Mouse (Mus musculus) layer of hippocampus, postnatal 36 days (tissue): ENCODE measurements around the gene Stk38. TPM values are rescaled to one million over a fixed set of nuclear protein-coding genes. Genes with fewer than 3 reads are reported as not detected.
"Not testable (repeated sequence)": the region's sequence is repeated elsewhere in the genome, so short reads cannot be mapped to it uniquely, and the experiment has no call there.

Experiments
- DNase-seq, 2 experiments: peaks; one replicate each; pipeline ENCODE4 v3.0.0; 2022
- total RNA-seq, 2 experiments: library from RNA; stranded (reverse); gene quantifications; 2 replicates each; pipeline ENCODE4 v1.2.3; 2021

Stk38 gene
- 10 to 100 TPM; 51.7 to 55.6 TPM for total RNA-seq

- DNase-seq: peak; percentile 90 to 94
Observed at GRCm38 (mm10) chr17:29007641-29008325, at the start of gene Stk38. Gene Stk38, minus strand, starts transcription at chr17:29007995.

DNA sequence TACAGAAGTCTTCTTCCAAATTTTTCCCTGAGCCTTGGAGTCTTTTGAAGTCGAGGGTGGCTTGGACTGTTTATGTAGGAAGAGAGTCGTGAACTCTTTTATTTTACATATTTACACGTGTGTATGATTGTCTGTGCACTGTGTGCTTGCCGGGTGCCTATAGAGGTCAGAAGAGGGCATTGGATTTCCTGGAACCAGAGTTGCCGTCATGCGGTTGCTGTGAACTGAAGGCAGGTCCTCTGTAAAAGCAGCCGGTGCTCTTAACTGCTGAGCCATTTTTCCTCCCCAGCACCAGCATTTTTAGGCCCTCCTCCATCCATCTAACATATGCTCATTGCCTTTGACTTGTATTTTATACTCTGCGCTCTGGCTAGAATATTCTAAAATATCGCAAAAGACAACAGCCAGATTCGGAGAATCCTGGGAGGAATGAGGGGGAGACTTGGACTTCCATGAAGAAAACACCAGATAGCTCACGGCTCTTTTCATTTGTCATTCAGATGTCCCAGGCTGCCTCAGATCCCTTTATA is 49.6 kb upstream of the Stk38 start:
- DNase-seq: no peak

DNA sequence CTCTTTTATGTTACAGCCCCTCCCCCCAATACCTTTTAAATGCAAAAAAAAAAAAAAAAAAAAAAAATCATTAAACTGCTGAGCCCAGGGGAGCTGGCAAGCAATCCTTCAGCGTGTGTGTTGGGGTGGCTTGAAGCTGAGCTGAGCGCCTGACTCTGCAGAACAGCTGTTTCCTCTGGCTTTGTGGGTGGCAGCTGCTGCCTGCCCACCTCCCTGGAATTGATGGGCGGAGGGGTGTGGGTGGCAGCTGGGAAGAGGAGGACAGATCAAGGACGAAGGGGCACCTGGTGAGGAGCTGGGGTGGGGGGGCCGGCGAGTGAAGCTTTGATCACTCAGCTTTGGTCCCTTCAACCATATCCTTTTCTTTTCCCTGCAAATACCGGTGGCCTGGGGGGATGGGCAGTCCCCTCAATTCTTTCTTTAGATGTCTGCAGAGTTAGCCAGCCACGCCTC is 48.9 kb upstream of the Stk38 start:
- no peak for DNase-seq

- DNase-seq: no peak
Observed at GRCm38 (mm10) chr17:29056207-29056606, 48.4 kb upstream of the Stk38 start.

DNA sequence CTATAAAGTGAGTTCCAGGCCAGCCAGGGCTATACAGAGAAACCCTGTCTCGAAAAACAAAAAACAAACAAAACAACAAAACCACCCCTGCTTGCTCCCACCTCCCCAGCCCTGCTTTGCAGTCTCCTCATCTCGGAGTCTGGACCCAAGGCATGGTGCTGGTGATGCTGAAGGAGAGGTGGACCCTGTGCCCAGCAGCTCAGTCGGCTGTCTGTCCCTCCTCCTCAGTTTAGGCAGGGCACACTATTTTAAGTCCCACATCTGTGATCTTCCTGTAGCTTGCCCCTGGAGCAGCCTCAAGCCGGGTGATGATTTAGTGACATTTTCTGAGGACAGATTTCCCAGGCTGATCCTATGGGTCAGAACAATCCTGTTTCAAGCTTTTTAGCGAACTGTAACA is 47.8 kb upstream of the Stk38 start:
- DNase-seq: no peak

GRCm38 (mm10) chr17:29054429-29054828 is 46.6 kb upstream of the Stk38 start:
- no peak for DNase-seq

DNA sequence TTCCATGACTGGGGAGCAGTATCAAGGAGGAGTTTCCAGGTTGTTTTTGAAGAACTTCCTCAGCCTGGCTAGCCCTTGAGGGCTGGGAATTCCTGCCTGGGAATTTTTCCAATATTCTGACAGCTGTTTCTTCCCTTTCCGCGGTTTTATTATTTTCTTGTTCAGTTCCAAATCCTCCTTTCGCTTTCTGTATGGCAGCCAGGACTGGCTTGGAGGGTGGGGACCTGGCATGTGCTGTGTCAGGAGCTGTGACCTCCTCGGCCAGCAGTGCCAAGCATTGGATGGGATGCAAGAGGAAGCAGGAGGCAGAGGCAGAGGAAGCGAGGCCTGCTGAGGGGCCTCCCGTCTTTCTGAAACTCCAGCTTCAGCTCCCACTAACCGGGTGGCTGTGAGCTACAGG is 46.0 kb upstream of the Stk38 start:
- no peak for DNase-seq

DNA sequence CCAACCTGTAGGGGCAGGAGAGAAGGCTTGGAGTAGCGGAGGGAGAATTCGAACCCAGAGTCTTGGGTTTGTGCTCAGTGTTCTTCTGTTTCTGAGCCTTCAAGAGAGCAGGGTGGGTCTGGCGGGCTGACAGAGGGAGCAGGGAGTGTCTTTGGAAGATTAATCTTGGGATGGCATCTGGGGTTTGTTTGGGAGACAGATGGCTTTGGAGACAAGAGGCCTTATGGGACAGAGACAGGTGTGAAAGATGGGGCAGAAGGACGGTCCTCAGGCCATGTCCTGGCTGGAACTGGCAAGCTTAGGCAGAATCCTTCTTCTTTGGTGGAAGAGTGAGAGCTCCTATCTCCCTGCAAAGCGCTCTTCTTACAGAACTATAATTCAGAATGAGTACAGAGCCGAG is 45.3 kb upstream of the Stk38 start:
- DNase-seq: no peak

GRCm38 (mm10) chr17:29050791-29051190 is 43.0 kb upstream of the Stk38 start:
- DNase-seq: no peak

DNA sequence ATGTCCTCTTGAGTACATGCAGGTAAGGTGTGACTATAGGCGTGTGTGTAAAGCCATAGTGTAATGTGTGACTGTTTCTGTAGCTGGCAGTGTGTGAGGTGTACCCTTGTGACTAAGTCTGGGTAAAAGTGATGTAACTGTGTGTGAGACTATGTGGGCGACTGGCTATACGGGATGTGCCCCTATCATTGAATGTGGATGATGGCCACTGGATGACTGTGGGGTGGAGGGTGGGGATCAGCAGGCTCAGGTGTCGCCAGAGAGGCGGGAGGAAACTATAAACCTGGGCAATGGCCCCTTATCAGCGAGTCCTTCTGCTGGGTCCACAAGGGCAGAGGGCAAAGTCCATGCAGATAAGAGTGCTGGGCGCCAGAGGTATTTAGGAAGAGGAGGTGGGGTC is 42.1 kb upstream of the Stk38 start:
- no peak for DNase-seq

DNA sequence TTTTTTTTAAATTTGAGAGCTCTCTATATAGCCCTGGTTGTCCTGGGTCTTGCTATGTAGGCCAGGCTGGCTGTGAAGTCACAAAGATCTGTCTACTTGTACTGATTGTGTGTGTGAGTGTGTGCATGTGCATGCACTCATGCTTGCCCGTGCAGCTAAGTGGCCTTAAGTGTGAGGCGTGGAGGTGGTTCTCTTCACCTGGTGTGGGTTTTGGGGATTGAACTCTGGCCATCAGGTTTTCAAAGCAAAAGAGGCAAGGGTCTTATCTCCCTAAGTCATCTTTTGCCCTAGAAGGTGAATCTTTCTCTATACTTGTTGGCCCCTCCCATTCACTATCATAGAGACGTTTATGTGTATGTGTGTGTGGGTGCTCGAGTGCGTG is 41.7 kb upstream of the Stk38 start:
- DNase-seq: no peak

DNA sequence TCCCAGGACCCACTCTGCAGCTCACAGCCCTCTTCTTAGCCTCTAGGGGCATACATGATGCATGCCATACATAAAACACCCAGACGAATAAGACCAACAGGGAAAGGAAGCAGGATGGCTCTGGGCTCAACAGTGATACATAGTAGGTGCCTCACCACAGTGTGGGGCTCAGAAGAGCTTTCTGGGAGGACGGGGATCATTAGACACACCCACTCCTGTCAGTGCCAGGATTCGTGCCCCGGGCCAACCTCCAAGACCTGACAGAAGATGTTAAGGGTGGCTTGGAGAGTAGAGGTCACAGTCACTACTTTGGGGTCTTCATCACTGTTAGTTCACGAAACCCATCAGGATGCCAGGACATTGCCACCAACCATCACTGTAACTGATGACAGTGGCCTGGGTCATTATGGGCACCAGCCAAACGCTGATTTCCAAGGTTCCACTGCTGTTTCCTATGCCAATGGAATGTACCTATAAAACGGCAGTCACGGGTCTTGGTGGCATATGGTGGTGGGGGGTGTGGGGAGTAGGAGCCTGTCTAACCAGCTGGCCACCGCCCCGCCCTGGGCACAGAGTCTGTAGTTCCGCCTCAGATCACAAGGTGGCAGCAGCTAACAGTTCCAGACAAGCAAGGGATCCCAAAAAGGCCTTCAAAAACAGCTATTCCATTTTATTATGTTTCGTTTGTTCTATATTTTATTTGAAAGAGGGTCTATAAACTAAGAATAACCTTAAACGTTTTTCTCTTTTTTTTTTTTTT is 41.1 kb upstream of the Stk38 start:
- peak; percentile 86 for DNase-seq

DNA sequence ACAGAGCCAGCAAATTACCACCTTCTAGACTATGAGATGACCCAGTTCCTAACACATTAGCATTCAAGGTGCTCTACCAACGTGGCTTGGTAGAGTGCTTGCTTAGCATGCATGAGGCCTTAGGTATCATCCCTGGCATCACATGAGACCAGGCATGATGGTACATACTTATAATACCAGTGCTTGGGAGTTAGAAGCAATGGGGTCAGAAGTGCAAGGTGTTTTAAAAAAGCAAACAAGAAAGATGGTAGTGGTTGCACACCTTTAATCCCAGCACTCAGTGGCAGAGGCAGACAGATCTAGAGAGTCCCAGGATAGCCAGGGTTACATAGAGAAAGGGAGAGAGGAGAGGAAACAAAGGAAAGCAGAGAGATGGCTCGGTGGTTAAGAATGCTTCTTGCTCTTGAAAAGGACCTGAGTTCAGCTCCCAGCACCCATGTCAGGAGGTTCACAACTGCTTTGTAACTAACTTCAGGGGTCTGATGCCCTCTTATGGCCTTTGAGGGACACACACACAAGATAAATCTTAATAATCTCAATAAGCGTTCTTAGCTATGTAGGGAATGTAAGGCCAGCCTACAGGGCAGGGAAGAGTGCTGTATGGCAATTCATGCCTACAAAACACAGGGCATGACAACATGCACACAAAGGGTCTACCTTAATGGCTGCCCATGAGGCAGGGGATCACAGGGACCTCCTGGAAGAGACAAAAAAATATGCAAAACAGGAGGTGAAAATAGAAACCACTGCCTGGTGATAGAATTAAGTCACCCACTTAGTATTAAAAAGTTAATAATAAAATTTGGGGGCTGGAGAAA is 40.1 kb upstream of the Stk38 start:
- no peak for DNase-seq

GRCm38 (mm10) chr17:29046863-29047262 is 39.1 kb upstream of the Stk38 start:
- no peak for DNase-seq

DNA sequence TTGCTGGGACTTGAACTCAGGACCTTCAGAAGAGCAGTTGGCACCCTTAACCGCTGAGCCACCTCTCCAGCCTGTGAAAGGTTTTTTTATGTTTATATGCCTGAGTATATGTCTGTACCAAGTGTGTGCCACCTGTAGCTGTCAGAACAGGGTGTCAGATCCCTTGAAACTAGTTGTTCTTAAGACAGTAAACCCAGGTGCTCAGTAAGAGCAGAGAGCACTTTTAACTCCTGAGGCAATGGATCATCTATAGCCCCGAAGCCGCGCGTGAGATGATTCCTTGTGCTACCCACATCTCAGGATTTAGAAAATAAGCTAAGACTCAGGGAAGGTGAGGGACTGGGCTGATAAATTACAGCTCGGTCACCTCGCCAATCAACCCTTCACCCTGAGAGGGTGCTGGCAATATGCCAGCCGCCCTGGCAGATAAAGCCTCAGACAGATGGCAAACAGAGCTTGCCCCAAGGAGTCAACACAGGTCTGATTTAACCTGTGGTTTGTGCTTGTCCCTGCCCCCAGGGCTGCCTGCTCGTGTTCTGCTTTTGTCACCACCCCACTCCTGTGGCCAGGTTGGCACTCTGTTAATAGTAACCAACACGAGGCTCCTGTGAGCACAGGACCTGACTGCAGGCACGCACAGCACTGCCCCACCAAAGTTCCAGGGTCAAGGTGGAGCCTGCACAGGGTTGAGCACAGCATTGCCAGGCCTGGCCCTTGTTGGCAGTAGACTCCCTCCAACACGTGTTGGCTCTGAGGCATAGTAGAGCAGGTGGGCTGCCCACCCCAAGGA is 38.1 kb upstream of the Stk38 start:
- DNase-seq: no peak

GRCm38 (mm10) chr17:29044925-29045319 is 37.1 kb upstream of the Stk38 start:
- no peak for DNase-seq

GRCm38 (mm10) chr17:29044146-29044924 is 36.5 kb upstream of the Stk38 start:
- DNase-seq: no peak

GRCm38 (mm10) chr17:29043583-29043982 is 35.8 kb upstream of the Stk38 start:
- no peak for DNase-seq

GRCm38 (mm10) chr17:29042569-29042968 is 34.8 kb upstream of the Stk38 start:
- DNase-seq: no peak

DNA sequence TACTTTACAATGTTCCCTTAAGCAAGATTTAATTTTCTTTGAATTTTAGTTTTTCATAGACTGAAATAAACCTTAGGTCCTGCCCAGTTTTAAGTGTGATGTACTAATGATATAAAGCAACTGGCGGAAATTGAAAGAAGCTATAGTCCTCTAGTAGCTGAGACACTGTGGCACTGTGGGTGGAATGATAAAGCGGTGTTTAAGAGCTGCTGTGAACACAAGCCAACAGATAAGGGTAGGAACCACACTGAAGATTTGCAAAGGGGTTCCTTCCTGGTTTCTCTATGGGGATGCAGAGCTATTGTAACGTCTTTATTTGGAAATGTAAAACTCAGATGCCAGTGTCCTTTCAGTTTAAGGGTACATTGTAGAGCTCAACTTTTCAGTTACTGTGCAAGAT is 33.8 kb upstream of the Stk38 start:
- not testable (repeated sequence) for DNase-seq

- no peak for DNase-seq
Observed at GRCm38 (mm10) chr17:29039351-29039750, 31.6 kb upstream of the Stk38 start.
